Mouse (Mus musculus) forebrain, embryonic 11.5 days (tissue): ENCODE results near the gene Pomt1. TPM values are rescaled to one million over a fixed set of nuclear protein-coding genes. Genes with fewer than 3 reads are reported as not detected.
"Not testable (repeated sequence)": the region's sequence is repeated elsewhere in the genome, so short reads cannot be mapped to it uniquely, and the experiment has no call there.

ENCODE experiments used
- ATAC-seq: fragments of 200-750 bp; cut with Nextera tagmentation; replicated peaks from 2 replicates; pipeline ENCODE4 v1.8.0; 2017; ENCODE audit warnings: moderate TSS enrichment; ENCODE audit not compliant: low FRiP score
- DNase-seq: peaks from one replicate; pipeline ENCODE4 v3.0.0-alpha.2; 2017; ENCODE audit warnings: low spot score
- H3K27ac ChIP-seq: fragments of 300-500 bp; sonication (generic); 2 replicates; pipeline ENCODE4 v1.5.1; 2014; ENCODE audit warnings: low read depth, low read length
- H3K27me3 ChIP-seq: fragments of 300-500 bp; sonication (generic); 2 replicates; pipeline ENCODE4 v1.6.1; 2014; ENCODE audit warnings: mild to moderate bottlenecking, low read length, mixed read lengths; ENCODE audit not compliant: control insufficient read depth, insufficient read depth
- H3K36me3 ChIP-seq: fragments of 300-500 bp; sonication (generic); 2 replicates; pipeline ENCODE4 v1.6.1; 2014; ENCODE audit warnings: mild to moderate bottlenecking, low read length, moderate library complexity, mixed read lengths; ENCODE audit not compliant: control insufficient read depth, insufficient read depth
- H3K4me1 ChIP-seq: fragments of 300-500 bp; sonication (generic); replicated peaks from 2 replicates; pipeline ENCODE4 v1.6.1; 2014; ENCODE audit warnings: low read length, mixed read lengths; ENCODE audit not compliant: control insufficient read depth, insufficient read depth
- H3K4me2 ChIP-seq: fragments of 300-500 bp; sonication (generic); 2 replicates; pipeline ENCODE4 v1.6.1; 2014; ENCODE audit warnings: low read depth, mild to moderate bottlenecking, low read length, moderate library complexity, mixed read lengths; ENCODE audit not compliant: severe bottlenecking
- H3K4me3 ChIP-seq: fragments of 300-500 bp; sonication (generic); 2 replicates; pipeline ENCODE4 v1.5.1; 2014; ENCODE audit warnings: low read depth, low read length
- H3K9ac ChIP-seq: fragments of 300-500 bp; sonication (generic); 2 replicates; pipeline ENCODE4 v1.6.1; 2014; ENCODE audit warnings: low read length
- H3K9me3 ChIP-seq: fragments of 300-500 bp; sonication (generic); 2 replicates; pipeline ENCODE4 v1.6.1; 2016; ENCODE audit warnings: low read length, mixed read lengths; ENCODE audit not compliant: control insufficient read depth
- WGBS: fragments of 180-500 bp; shearing (Covaris S2); extraction: QIAGEN DNeasy Blood & Tissue Kit; methylation state at CpG from one replicate; pipeline ENCODE4 v1.1.7; 2014; 5-methylcytosine and 5-hydroxymethylcytosine counted together
- polyA plus RNA-seq: library from polyadenylated mRNA; unstranded; fragments of >200 nt; fragmentation: Nextera tagmentation; extraction: Ambion mirVana; gene quantifications from 2 replicates; pipeline ENCODE4 v1.2.1, GENCODE M21; 2014

Gene Pomt1
- polyA plus RNA-seq, 1 experiment from 2014 or later = 33.3 TPM

DNA sequence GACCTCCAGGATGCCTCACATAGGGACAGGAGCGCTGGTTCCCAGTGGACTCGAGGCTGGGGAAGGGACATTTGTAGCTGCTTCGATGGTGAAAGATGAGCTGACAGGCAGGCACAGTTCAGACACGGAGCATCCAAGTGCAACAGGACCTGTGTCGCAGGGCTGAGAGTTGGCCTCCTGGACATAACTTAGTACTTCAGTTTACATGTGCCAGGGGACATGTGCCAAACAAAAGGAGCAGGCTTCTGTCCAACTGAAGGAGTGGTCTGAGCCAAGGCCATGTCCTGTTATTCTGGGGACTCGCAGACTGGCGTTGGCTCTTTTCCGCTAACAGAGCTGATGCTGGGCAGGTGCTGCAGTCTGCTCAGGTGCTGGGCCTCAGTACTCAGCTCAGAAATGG is 58.0 kb downstream of the Pomt1 start:
- Histone ChIP-seq H3K27ac (no peak overlapping the region), H3K4me1 (no peaks in the 10 kb centered on the region), H3K4me2 (no peak overlapping the region), H3K4me3 (no peak overlapping the region), H3K9me3 (no peaks in the 10 kb centered on the region), H3K27me3 (no peaks in the 10 kb centered on the region), H3K9ac (no peak overlapping the region), H3K36me3 (no peaks in the 10 kb centered on the region; the same call in 1 of the 2 replicates)
- DNase-seq = no peak
- no peak for ATAC-seq
- WGBS = 88% methylated on average over 8 of the region's 8 CpGs

DNA sequence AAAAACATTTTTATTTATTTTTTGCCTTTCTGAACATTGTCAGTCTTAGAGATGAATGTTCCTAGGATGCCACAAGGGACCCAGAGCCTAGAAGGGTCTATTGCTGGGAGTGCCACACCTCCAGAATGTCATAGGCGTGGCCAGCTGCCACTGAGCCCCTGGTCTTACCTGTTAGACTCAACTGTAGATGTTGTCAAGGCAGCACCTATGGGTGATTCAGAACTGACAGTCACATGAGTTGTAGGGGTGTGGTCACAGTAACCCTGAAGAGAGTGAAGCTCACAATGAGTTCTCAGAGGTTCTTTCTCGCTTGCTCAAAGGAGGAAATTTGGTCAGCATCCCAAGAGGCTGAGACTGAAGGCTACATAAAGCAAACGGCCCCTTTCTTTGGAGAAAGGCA is 58.9 kb downstream of the Pomt1 start:
- Histone ChIP-seq H3K27ac (no peak overlapping the region), H3K4me3 (no peak overlapping the region), H3K9me3 (no peaks in the 10 kb centered on the region), H3K4me2 (no peak overlapping the region), H3K27me3 (no peaks in the 10 kb centered on the region), H3K9ac (no peak overlapping the region), H3K36me3 (no peaks in the 10 kb centered on the region; the same call in 1 of the 2 replicates), H3K4me1 (no peaks in the 10 kb centered on the region)
- ATAC-seq (no peak), DNase-seq (no peak)
- 86% methylated on average over 3 of the region's 3 CpGs for WGBS

DNA sequence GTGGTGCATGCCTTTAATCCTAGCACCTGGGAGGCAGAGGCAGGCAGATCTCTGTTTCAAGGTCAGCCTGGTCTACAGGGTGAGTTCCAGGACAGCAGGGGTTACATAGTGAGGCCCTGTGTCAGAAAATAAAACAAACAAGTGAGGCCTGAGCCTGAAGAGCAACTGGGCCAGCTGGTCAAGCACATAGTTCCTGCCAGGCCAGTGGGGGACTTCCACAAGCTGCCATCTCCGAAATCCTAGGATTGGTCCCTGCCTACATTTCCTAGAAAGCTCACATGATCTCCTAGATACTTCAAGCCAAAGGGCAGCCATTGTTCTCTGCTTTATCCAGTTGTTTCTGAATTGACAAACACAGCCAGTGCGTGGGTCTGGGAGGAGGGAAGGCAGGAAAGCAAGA is 59.5 kb downstream of the Pomt1 start:
- not testable (repeated sequence) for H3K4me2 ChIP-seq, H3K4me3 ChIP-seq, H3K9ac ChIP-seq, H3K9me3 ChIP-seq, H3K4me1 ChIP-seq, H3K27ac ChIP-seq, ATAC-seq, H3K27me3 ChIP-seq, DNase-seq, H3K36me3 ChIP-seq
- WGBS = 90% methylated on average over 2 of the region's 2 CpGs

DNA sequence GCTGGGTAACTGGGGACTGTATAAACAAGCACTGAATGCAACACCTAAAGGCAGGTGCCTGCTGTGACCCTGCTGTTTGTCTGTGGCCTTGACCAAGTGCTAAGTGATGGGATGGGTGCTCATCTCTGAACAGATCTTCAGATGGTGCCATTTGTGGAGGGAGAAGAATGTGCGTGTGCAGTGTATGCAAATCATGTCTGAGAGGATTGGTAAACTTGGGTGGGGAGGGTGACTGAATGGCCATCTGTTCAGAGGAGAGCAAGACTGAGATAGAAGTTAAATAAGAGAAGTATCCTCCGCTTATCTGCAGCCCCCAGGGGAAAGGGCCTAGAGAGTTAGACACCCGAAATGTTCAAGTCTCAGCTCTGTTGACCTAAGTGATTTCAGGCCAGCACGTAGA is 63.1 kb downstream of the Pomt1 start:
- H3K27me3 ChIP-seq = no peaks in the 10 kb centered on the region
- H3K9me3 ChIP-seq = no peaks in the 10 kb centered on the region
- no peak overlapping the region for H3K27ac ChIP-seq
- 93% methylated on average over 4 of the region's 4 CpGs for WGBS
- DNase-seq (no peak), ATAC-seq (no peak)
- no peaks in the 10 kb centered on the region for H3K4me1 ChIP-seq
- H3K4me3 ChIP-seq = no peak overlapping the region
- H3K36me3 ChIP-seq = peaks cover 5% of the 10 kb centered on the region; the same call in 1 of the 2 replicates
- H3K9ac ChIP-seq = no peak overlapping the region
- no peak overlapping the region for H3K4me2 ChIP-seq

DNA sequence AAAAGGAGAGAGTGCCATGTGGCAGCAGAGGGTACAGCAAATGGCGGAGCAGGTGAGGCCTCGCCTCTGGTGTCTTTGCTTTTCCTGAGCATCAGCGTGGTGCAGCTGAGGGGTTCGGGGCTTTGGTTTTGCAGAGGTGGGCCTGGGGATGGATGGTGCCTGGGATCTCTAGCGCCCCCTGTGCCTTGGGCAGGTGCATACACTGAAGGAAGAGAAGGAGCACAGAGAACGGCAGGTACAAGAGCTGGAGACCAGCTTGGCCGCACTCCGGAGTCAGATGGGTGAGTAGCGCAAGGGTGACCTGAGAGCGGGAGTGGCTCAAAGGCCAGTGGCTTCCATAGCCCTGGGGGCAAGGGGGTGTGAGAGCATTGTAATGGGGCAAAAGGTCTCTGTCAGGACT is 66.6 kb downstream of the Pomt1 start:
- no peak for ATAC-seq
- Histone ChIP-seq H3K9ac (no peak overlapping the region), H3K4me2 (no peak overlapping the region), H3K4me1 (no peaks in the 10 kb centered on the region), H3K4me3 (no peak overlapping the region), H3K36me3 (peaks cover 8% of the 10 kb centered on the region; the same call in 1 of the 2 replicates), H3K27ac (no peak overlapping the region), H3K27me3 (no peaks in the 10 kb centered on the region), H3K9me3 (no peaks in the 10 kb centered on the region)
- 90% methylated on average over 9 of the region's 10 CpGs for WGBS
- no peak for DNase-seq

DNA sequence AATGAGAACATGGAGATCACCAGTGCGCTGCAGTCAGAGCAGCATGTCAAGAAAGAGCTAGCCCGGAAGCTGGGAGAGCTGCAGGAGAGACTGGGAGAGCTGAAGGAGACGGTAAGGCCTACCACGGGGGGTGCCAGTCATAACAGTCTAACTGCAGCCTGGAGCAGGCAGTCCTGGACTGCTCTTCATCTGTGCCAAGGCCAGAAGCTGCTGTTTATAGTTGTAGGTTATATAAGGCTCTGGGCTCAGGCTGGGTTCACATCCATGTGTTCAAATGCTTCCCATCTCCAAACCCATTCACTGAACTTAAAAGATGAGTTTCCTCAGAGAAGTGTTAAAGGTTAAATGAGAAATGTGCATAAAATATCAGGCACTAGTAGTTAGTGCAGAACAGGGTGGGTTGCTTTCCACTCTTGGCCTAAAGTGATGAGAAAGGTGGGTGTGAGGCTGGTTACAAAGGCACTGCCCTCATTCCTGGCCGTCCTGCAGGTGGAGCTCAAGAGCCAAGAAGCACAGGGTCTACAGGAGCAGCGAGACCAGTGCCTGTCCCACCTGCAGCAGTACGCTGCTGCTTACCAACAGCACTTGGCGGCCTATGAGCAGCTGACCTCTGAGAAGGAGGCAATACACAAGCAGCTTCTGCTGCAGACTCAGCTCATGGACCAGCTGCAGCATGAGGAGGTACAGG is 67.9 kb downstream of the Pomt1 start:
- ATAC-seq (peak; percentile 55), DNase-seq (peak; percentile 80)
- Histone ChIP-seq H3K4me3 (no peak overlapping the region), H3K4me2 (no peak overlapping the region), H3K36me3 (peaks cover 8% of the 10 kb centered on the region; the same call in 1 of the 2 replicates), H3K27me3 (no peaks in the 10 kb centered on the region), H3K4me1 (no peaks in the 10 kb centered on the region), H3K9ac (no peak overlapping the region), H3K27ac (no peak overlapping the region), H3K9me3 (no peaks in the 10 kb centered on the region)
- WGBS = 57% methylated on average over 8 of the region's 8 CpGs

Other genes starting within 250 kb of the Pomt1 start
- gene Fam78a, start 151.7 kb upstream of the Pomt1 start, polyA plus RNA-seq = 1.5 and 1.8 TPM in 2 replicates
- 5.7 and 7.3 TPM in 2 replicates for gene Plpp7, start 141.1 kb upstream of the Pomt1 start, polyA plus RNA-seq
- 98.0 and 102 TPM in 2 replicates for gene Prrc2b, start 85.5 kb upstream of the Pomt1 start, polyA plus RNA-seq
- gene Uck1, start 23.6 kb downstream of the Pomt1 start, polyA plus RNA-seq = 78.4 and 89.0 TPM in 2 replicates
- 22.4 and 22.6 TPM in 2 replicates for gene Golga2, start 50.8 kb downstream of the Pomt1 start, polyA plus RNA-seq
- gene Swi5, start 51.5 kb downstream of the Pomt1 start, polyA plus RNA-seq = 345 and 373 TPM in 2 replicates
- gene Ciz1, start 115.7 kb downstream of the Pomt1 start, polyA plus RNA-seq = 62.6 and 69.0 TPM in 2 replicates
- 12.4 and 12.8 TPM in 2 replicates for gene Dnm1, start 116.7 kb downstream of the Pomt1 start, polyA plus RNA-seq
- 37.7 and 45.4 TPM in 2 replicates for gene 1110008P14Rik, start 145.3 kb downstream of the Pomt1 start, polyA plus RNA-seq
- 0.28 TPM in 1 of 2 replicates, not detected in the other for gene Lcn2, start 151.7 kb downstream of the Pomt1 start, polyA plus RNA-seq
- gene Ptges2, start 159.3 kb downstream of the Pomt1 start, polyA plus RNA-seq = 28.0 and 29.4 TPM in 2 replicates
- gene Naif1, start 213.9 kb downstream of the Pomt1 start, polyA plus RNA-seq = 6.6 and 7.1 TPM in 2 replicates
- 25.9 and 26.6 TPM in 2 replicates for gene Slc25a25, start 214.9 kb downstream of the Pomt1 start, polyA plus RNA-seq